ENCODE assay signal across 9 mouse cellular contexts in the genomic region with DNA sequence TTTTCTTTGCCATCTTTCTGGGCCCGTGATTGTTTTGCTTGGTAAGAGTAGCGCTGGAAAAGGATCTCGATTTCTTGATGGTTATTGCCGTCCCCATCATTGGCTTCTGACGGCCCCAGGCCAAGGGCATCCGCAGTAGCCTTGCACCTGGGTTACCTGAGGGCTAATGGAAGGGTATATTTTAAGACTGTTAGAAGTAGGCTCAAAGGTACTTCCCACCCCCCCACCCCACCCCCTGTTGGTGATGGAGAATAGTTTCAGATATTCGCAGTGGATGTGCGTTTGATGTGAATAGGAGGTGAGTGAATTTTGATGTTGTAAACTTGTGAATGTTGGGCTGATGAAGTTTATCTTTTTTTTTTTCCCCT.
DNase-seq lines count a peak whose midpoint lies in the region; ATAC-seq and TF ChIP-seq lines count a peak whose summit lies in the region.
"Had no signal": no experiment of that assay in that cellular context is flagged by ENCODE, and none has a peak within 500 bp of the region (broad histone marks: within the 10 kb centered on the region; RNA-seq: fewer than 3 reads in every experiment).

No protein-coding gene starts in this region.

- H3K36me3 ChIP-seq in heart, embryonic 11.5 days (ENCODE audit: control insufficient read depth, insufficient read depth, low read length) = no peaks in the 10 kb centered on the region
- H3K36me3 ChIP-seq in forebrain, embryonic 11.5 days (ENCODE audit: control insufficient read depth, insufficient read depth, low read length) = no peaks in the 10 kb centered on the region
- no peaks in the 10 kb centered on the region for H3K36me3 ChIP-seq in liver, embryonic 14.5 days (replicated peaks; ENCODE audit: control insufficient read depth, insufficient read depth, low read depth)

- H3K27ac ChIP-seq in heart, embryonic 11.5 days (ENCODE audit: low read depth, low read length) = no peak overlapping the region
- peak overlapping the region; percentile 97 for H3K27ac ChIP-seq in forebrain, embryonic 11.5 days (ENCODE audit: low read depth, low read length)
- no peak overlapping the region for H3K27ac ChIP-seq in liver, embryonic 14.5 days

- WGBS in heart, embryonic 11.5 days (ENCODE audit: insufficient replicate concordance) = 4% methylated on average over 8 of the region's 8 CpGs
- 1% methylated on average over 8 of the region's 8 CpGs for WGBS in forebrain, embryonic 11.5 days
- 6% methylated on average over 8 of the region's 8 CpGs for WGBS in liver, embryonic 14.5 days (ENCODE audit: insufficient replicate concordance)

- no peaks in the 10 kb centered on the region for H3K9me3 ChIP-seq in heart, embryonic 11.5 days (replicated peaks; ENCODE audit: control insufficient read depth, low read length)
- H3K9me3 ChIP-seq in forebrain, embryonic 11.5 days (ENCODE audit: control insufficient read depth, low read length) = no peaks in the 10 kb centered on the region
- no peaks in the 10 kb centered on the region for H3K9me3 ChIP-seq in liver, embryonic 14.5 days (ENCODE audit: control insufficient read depth, low read length)

- no peak for TF ChIP-seq EP300 in liver, embryonic 14.5 days (IDR thresholded peaks at IDR 0.05; ENCODE audit: low read depth)

- ATAC-seq in heart, embryonic 11.5 days (replicated peaks; ENCODE audit: insufficient number of reproducible peaks, low FRiP score, low TSS enrichment) = no peak
- no peak for ATAC-seq in forebrain, embryonic 11.5 days (replicated peaks; ENCODE audit: low FRiP score)
- ATAC-seq in liver, embryonic 14.5 days (ENCODE audit: insufficient read depth) = no peak
- ATAC-seq: Patski had no signal

- H3K4me3 ChIP-seq in heart, embryonic 11.5 days (ENCODE audit: low read depth, low read length) = peak overlapping the region; percentile 91
- H3K4me3 ChIP-seq in forebrain, embryonic 11.5 days (ENCODE audit: low read depth, low read length) = peak overlapping the region; percentile 91
- H3K4me3 ChIP-seq in liver, embryonic 14.5 days (ENCODE audit: insufficient read depth in 1 of 2, low read depth in 2 of 2, low read length in 2 of 2) = peak overlapping the region; percentile 69 to 77

- TF ChIP-seq CTCF in liver, embryonic 14.5 days (IDR thresholded peaks at IDR 0.05; ENCODE audit: low read depth) = no peak

- H3K9ac ChIP-seq in heart, embryonic 11.5 days (ENCODE audit: low read depth, low read length) = peak overlapping the region; percentile 95; the same call in 1 of the 2 replicates
- peak overlapping the region; percentile 97 for H3K9ac ChIP-seq in forebrain, embryonic 11.5 days (ENCODE audit: low read length)
- peak overlapping the region; percentile 64; the same call in 1 of the 2 replicates for H3K9ac ChIP-seq in liver, embryonic 14.5 days (replicated peaks)

- intact Hi-C loops in heart, postnatal 14 days (cut with DNase I) = loop anchor here (5.0 kb wide), 1 partner anchor 759 kb away; a partner anchor contains a TSS

- peaks cover 8% of the 10 kb centered on the region for H3K4me1 ChIP-seq in heart, embryonic 11.5 days (ENCODE audit: control insufficient read depth, insufficient read depth, low read length)
- peaks cover 5% of the 10 kb centered on the region; the same call in 1 of the 2 replicates for H3K4me1 ChIP-seq in forebrain, embryonic 11.5 days (replicated peaks; ENCODE audit: control insufficient read depth, insufficient read depth, low read length)
- peaks cover 4 to 8% of the 10 kb centered on the region in 2 experiments for H3K4me1 ChIP-seq in liver, embryonic 14.5 days (replicated peaks; ENCODE audit: control insufficient read depth in 2 of 2, insufficient read depth in 2 of 2, low read length in 1 of 2)

- no peaks in the 10 kb centered on the region for H3K27me3 ChIP-seq in heart, embryonic 11.5 days (ENCODE audit: control insufficient read depth, insufficient read depth, low read length)
- H3K27me3 ChIP-seq in forebrain, embryonic 11.5 days (ENCODE audit: control insufficient read depth, insufficient read depth, low read length) = no peaks in the 10 kb centered on the region
- no peaks in the 10 kb centered on the region for H3K27me3 ChIP-seq in liver, embryonic 14.5 days (ENCODE audit: control insufficient read depth, insufficient read depth, low read length)
- H3K27me3 ChIP-seq: Patski had no signal

- peak overlapping the region; percentile 98 for H3K4me2 ChIP-seq in heart, embryonic 11.5 days
- H3K4me2 ChIP-seq in forebrain, embryonic 11.5 days (ENCODE audit: low read depth, low read length, severe bottlenecking) = peak overlapping the region; percentile 69
- H3K4me2 ChIP-seq in liver, embryonic 14.5 days (ENCODE audit: low read depth) = peak overlapping the region; percentile 85

- no peak for DNase-seq in heart, postnatal 14 days
- DNase-seq in B cell, adult 2 months = peak; percentile 9 to 15
- DNase-seq in forebrain, embryonic 11.5 days (ENCODE audit: low spot score) = no peak
- DNase-seq in liver, embryonic 14.5 days (ENCODE audit: low read depth in 3 of 3, low spot score in 3 of 3) = no peak
- no peak for DNase-seq in layer of hippocampus, adult 8-10 months (ENCODE audit: low spot score in 2 of 2)
- no peak for DNase-seq in layer of hippocampus, adult 9-10 months (ENCODE audit: low spot score)
- DNase-seq in spleen, postnatal 10 days (ENCODE audit: low spot score in 2 of 2) = no peak

Comparison
In these comparisons a context has a peak if more than half of its experiments do, and no peak if none do; other contexts are left out.
1. DNase-seq: peak in B cell, adult 2 months (2 of 2); none in heart, postnatal 14 days (0 of 2), forebrain, embryonic 11.5 days (single experiment), liver, embryonic 14.5 days (0 of 3), layer of hippocampus, adult 8-10 months (0 of 2), layer of hippocampus, adult 9-10 months (single experiment) and spleen, postnatal 10 days (0 of 2).
2. Peak in every context shown above with its lines, with median percentiles within 50 percentile points of each other: H3K4me2 ChIP-seq, H3K4me3 ChIP-seq and H3K9ac ChIP-seq.